Mouse (Mus musculus) lung, embryonic 14.5 days (tissue): ENCODE results near the gene Gm42669. TPM values are rescaled to one million over a fixed set of nuclear protein-coding genes. Genes with fewer than 3 reads are reported as not detected.

Experiments used
- ATAC-seq: fragments of 200-750 bp; cut with Nextera tagmentation; 2 replicates; pipeline ENCODE4 v1.8.0; 2017; ENCODE audit warnings: mild to moderate bottlenecking, moderate TSS enrichment, moderate library complexity; ENCODE audit not compliant: insufficient read depth
- DNase-seq: peaks from one replicate; pipeline ENCODE4 v3.0.0-alpha.2; 2015
- H3K27ac ChIP-seq: fragments of 300-500 bp; sonication (generic); 2 replicates; pipeline ENCODE4 v1.5.1; 2014; ENCODE audit warnings: low read depth, mild to moderate bottlenecking, moderate library complexity
- H3K27me3 ChIP-seq: fragments of 300-500 bp; sonication (generic); 2 replicates; pipeline ENCODE4 v1.6.1; 2014; ENCODE audit warnings: low read length, control low read depth; ENCODE audit not compliant: insufficient read depth
- H3K36me3 ChIP-seq: fragments of 300-500 bp; sonication (generic); 2 replicates; pipeline ENCODE4 v1.6.1; 2014; ENCODE audit warnings: control low read depth; ENCODE audit not compliant: insufficient read depth
- H3K4me1 ChIP-seq: fragments of 300-500 bp; sonication (generic); 2 replicates; pipeline ENCODE4 v1.6.1; 2014; ENCODE audit warnings: antibody characterized with exemption, control low read depth; ENCODE audit not compliant: insufficient read depth
- H3K4me2 ChIP-seq: fragments of 300-500 bp; sonication (generic); 2 replicates; pipeline ENCODE4 v1.6.1; 2014; ENCODE audit warnings: mild to moderate bottlenecking
- H3K4me3 ChIP-seq: fragments of 300-500 bp; sonication (generic); 2 replicates; pipeline ENCODE4 v1.5.1; 2014; ENCODE audit warnings: low read depth, low read length
- H3K9ac ChIP-seq: fragments of 300-500 bp; sonication (generic); 2 replicates; pipeline ENCODE4 v1.6.1; 2014
- H3K9me3 ChIP-seq: fragments of 300-500 bp; sonication (generic); 2 replicates; pipeline ENCODE4 v1.6.1; 2016; ENCODE audit warnings: low read depth, low read length, control low read depth
- CTCF ChIP-seq: IDR thresholded peaks from 2 replicates; pipeline ENCODE4 v1.5.1; 2016; ENCODE audit warnings: antibody characterized with exemption, low read depth
- WGBS: fragments of 180-500 bp; shearing (Covaris S2); extraction: QIAGEN DNeasy Blood & Tissue Kit; methylation state at CpG from one replicate; pipeline ENCODE4 v1.1.7; 2014; 5-methylcytosine and 5-hydroxymethylcytosine counted together
- polyA plus RNA-seq: library from polyadenylated mRNA; unstranded; fragments of >200 nt; fragmentation: Nextera tagmentation; extraction: Ambion mirVana; gene quantifications from 2 replicates; pipeline ENCODE4 v1.2.1, GENCODE M21; 2014

Gm42669 gene
- polyA plus RNA-seq, 1 experiment from 2014 or later: 0.43 TPM

DNA sequence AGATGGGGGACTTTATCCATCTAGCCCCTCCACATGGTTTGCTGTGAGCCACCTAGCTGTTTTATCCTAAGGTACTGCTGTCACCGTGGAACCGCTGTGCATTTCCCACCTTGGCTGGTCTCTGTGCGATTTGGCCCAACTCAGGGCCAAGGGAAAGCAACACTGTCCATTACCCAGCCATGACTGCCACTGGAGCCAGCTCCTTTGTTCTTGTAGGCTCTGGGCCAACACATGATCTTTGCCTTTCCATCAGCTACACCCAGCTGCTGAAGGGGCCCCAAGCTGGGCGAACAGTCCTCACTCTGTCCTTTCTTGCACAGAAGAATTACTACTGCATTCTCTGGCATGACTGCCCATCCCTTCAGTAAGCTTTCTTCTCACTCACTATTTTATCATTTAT, 11.2 kb downstream of the Gm42669 start:
- no peaks in the 10 kb centered on the region for H3K4me1 ChIP-seq
- DNase-seq: peak; percentile 28
- no peak overlapping the region for H3K4me2 ChIP-seq
- H3K27me3 ChIP-seq: no peaks in the 10 kb centered on the region
- 87% methylated on average over 4 of the region's 4 CpGs for WGBS
- no peaks in the 10 kb centered on the region for H3K9me3 ChIP-seq
- no peak overlapping the region for H3K4me3 ChIP-seq
- H3K9ac ChIP-seq: no peak overlapping the region
- no peak for ATAC-seq
- H3K27ac ChIP-seq: no peak overlapping the region
- no peak for TF ChIP-seq CTCF
- H3K36me3 ChIP-seq: no peaks in the 10 kb centered on the region

DNA sequence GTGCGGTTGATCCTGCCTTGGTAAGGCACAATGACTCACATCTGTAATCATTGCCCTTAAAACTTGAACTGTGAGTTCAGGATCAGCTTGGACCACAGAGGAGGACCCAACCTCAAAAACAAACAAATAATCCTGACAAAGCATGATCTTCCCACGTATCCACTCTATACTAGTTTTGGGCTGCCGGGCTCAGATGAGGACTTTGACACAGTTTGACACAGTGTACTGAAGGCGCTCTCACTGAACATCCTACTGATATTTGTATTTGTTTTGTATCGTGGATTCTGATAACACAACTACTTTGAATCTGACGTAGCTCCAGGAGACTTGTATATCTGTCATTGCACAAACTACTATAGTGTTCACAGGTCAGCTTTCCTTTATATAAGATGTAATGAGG, 14.0 kb downstream of the Gm42669 start:
- no peaks in the 10 kb centered on the region for H3K36me3 ChIP-seq
- WGBS: 74% methylated on average over 6 of the region's 6 CpGs
- no peaks in the 10 kb centered on the region for H3K9me3 ChIP-seq
- H3K27me3 ChIP-seq: no peaks in the 10 kb centered on the region
- H3K4me1 ChIP-seq: no peaks in the 10 kb centered on the region
- no peak for DNase-seq
- H3K4me2 ChIP-seq: no peak overlapping the region
- H3K4me3 ChIP-seq: no peak overlapping the region
- no peak for TF ChIP-seq CTCF
- no peak overlapping the region for H3K27ac ChIP-seq
- H3K9ac ChIP-seq: no peak overlapping the region
- no peak for ATAC-seq

DNA sequence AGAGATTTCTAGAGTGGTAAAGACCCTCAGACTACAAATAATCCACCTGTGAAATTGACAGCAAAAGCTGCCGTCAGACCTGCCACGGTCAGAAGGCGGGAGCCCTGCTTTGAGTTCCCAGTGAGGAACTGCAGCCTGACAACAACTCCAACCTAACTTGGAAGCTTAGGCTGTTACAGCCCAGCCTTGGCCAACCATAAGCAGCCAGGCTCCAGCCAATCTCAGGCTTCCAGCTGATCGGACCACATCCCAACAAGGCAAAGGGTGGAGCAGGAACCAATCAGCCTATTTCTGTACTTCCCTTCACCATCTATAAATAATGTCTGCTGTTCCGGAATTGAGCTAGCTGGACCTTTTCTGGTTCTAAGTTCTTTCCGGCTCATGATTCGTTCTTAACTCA, 14.5 kb downstream of the Gm42669 start:
- Histone ChIP-seq H3K9ac (no peak overlapping the region), H3K9me3 (no peaks in the 10 kb centered on the region), H3K27me3 (no peaks in the 10 kb centered on the region), H3K36me3 (no peaks in the 10 kb centered on the region), H3K4me2 (no peak overlapping the region), H3K4me3 (no peak overlapping the region), H3K4me1 (no peaks in the 10 kb centered on the region), H3K27ac (no peak overlapping the region)
- ATAC-seq (no peak), DNase-seq (peak; percentile 14)
- 65% methylated on average over 7 of the region's 7 CpGs for WGBS
- no peak for TF ChIP-seq CTCF

DNA sequence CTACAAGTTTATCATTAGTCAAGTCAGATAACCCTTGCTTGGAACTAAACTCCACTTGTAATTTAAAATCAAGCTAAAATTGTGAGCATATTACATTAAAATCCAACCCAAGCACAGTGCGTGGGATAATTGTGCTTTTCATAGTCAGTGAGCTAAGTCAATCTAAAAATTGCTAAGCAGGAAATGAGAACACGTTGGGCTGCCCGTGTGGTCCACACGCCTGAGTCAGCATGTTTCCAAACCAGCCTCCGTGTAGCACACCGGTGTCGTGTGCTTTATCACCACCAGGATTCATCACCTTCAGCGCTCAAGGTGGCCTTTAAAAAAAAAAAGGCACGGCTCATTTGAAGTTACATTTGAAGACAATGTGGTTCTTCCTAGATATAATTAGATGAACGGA, 16.9 kb downstream of the Gm42669 start:
- no peak overlapping the region for H3K27ac ChIP-seq
- TF ChIP-seq CTCF: no peak
- no peak for ATAC-seq
- DNase-seq: no peak
- H3K4me2 ChIP-seq: no peak overlapping the region
- H3K4me1 ChIP-seq: no peaks in the 10 kb centered on the region
- H3K36me3 ChIP-seq: no peaks in the 10 kb centered on the region
- 77% methylated on average over 10 of the region's 10 CpGs for WGBS
- H3K27me3 ChIP-seq: no peaks in the 10 kb centered on the region
- no peak overlapping the region for H3K4me3 ChIP-seq
- H3K9ac ChIP-seq: no peak overlapping the region
- H3K9me3 ChIP-seq: no peaks in the 10 kb centered on the region

DNA sequence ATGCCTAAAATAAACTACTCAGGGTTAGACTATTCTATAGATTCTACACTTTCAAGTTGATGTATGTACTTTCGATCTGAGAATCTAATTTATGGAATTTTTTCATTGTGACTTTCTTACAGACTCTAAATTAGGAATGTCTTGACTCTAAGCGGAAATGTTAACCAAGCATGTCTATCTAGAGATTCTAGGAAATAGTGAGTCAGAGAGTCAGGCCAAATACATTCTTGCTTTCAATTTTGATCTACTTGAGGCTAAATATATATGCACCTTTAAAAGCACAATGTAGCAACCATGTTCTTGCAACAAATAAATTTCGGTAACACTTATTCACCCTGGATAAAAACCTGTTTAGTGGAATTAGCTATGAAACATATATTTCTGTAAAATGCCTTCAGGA, 21.4 kb downstream of the Gm42669 start:
- Histone ChIP-seq H3K4me1 (no peaks in the 10 kb centered on the region), H3K4me3 (no peak overlapping the region), H3K9me3 (no peaks in the 10 kb centered on the region), H3K4me2 (no peak overlapping the region), H3K36me3 (no peaks in the 10 kb centered on the region), H3K27ac (no peak overlapping the region), H3K9ac (no peak overlapping the region), H3K27me3 (no peaks in the 10 kb centered on the region)
- DNase-seq: no peak
- no peak for TF ChIP-seq CTCF
- ATAC-seq: no peak
- WGBS: 93% methylated on average over 3 of the region's 3 CpGs

DNA sequence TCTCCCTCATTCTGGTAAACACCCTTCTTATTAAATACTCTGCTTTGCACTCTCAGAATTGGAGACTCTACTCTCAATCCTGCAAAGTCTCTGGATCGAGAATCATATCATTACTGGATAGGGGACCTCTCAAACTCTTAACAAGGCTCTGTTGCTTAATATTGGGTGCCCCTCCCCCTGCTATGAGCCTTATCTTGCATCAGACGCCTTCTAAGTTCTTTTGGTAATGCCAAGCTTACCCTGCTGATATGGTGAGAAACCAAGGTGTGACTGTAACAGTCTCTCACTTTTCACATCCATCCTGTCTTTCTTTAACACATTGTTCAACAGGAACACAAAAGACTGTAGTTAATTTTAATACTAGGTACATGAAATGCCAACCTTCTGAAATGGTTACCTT, 26.2 kb downstream of the Gm42669 start:
- no peak for TF ChIP-seq CTCF
- Histone ChIP-seq H3K27ac (no peak overlapping the region), H3K4me3 (no peak overlapping the region), H3K36me3 (no peaks in the 10 kb centered on the region), H3K27me3 (no peaks in the 10 kb centered on the region), H3K4me2 (no peak overlapping the region), H3K9ac (no peak overlapping the region), H3K4me1 (no peaks in the 10 kb centered on the region), H3K9me3 (no peaks in the 10 kb centered on the region)
- WGBS: 53% methylated on average over 2 of the region's 2 CpGs
- no peak for ATAC-seq
- no peak for DNase-seq

DNA sequence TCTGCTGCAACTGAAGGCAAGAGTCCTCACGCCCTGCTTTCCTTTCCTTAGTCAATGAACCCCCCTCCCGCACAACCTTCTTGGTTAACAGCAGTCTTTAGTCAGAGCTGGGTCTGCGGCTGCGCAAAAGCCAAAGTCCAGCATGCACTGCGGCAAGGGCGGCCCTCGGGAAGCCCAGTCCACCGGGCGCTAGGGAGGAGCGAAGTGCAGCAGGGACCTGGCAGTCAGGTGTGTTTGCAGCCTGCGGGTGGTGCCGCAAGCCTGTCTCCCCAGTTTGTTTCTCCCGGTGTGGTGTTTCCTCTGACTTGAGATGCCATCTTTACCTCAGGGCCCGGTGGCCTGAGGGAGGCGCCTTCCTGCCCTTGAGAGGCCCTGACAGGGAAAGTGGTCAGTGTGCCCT, 27.2 kb downstream of the Gm42669 start, which contains the start of gene 1700028K03Rik:
Gene 1700028K03Rik, plus strand, starts transcription at position 129 of the 400 bp plus-strand sequence.
- no peaks in the 10 kb centered on the region for H3K36me3 ChIP-seq
- H3K9ac ChIP-seq: no peak within 1 kb of the TSS
- no peak within 1 kb of the TSS for H3K4me2 ChIP-seq
- 64% methylated on average over 15 of the region's 15 CpGs for WGBS
- no peak within 1 kb of the TSS for H3K27ac ChIP-seq
- H3K4me3 ChIP-seq: no peak within 1 kb of the TSS
- no peak for TF ChIP-seq CTCF
- no peaks in the 10 kb centered on the region for H3K27me3 ChIP-seq
- H3K4me1 ChIP-seq: no peaks in the 10 kb centered on the region
- no peak for DNase-seq
- ATAC-seq: no peak
- no peaks in the 10 kb centered on the region for H3K9me3 ChIP-seq

DNA sequence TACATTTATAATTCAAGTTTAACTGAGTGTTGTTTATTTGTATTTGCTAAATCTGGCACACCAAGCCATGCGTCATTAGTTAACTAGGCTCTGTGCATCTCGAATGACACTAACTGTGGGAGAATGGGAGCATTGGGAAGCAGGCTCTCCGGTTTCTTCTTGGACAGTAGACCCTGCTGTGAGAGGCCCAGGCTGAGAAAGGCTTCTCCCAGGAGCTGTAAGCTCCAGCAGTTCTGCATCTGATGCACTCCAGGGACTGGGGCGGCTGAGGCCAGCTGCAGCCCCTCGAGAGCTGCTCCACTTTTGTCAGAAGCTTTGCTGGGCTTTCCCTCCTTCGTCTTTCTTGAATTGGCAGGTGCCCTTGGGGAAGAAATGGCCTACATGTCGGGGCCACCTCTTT, 34.3 kb downstream of the Gm42669 start:
- no peaks in the 10 kb centered on the region for H3K4me1 ChIP-seq
- no peaks in the 10 kb centered on the region for H3K36me3 ChIP-seq
- ATAC-seq: no peak
- H3K9ac ChIP-seq: no peak overlapping the region
- no peak overlapping the region for H3K4me2 ChIP-seq
- H3K27me3 ChIP-seq: no peaks in the 10 kb centered on the region
- H3K9me3 ChIP-seq: no peaks in the 10 kb centered on the region
- H3K27ac ChIP-seq: no peak overlapping the region
- DNase-seq: no peak
- H3K4me3 ChIP-seq: no peak overlapping the region
- no peak for TF ChIP-seq CTCF
- whole genome bisulfite sequencing: 33% methylated on average over 7 of the region's 7 CpGs
